Mouse (Mus musculus) gastrocnemius, postnatal 4 days (tissue): ENCODE measurements at regions not wholly inside any gene's neighbourhood (a gene's known extent, or its start where the extent isn't known, plus 50 kb on each side); places are given as distances from the start of the nearest gene placed in this dataset.

Experiments used
- DNase-seq, 2 experiments: peaks; one replicate each; pipeline ENCODE4 v3.0.0; 2021 to 2022; ENCODE audit warnings: low spot score in 2 of 2, mixed read lengths in 2 of 2

- DNase-seq, result no peak
Observed at GRCm38 (mm10) chr16:31597965-31598364, 65.3 kb upstream of the Dlg1 start.

GRCm38 (mm10) chr16:31598409-31598988 lies 64.7 kb upstream of the Dlg1 start:
- DNase-seq, result peak in 1 of 2 experiments; percentile 42

- no peak for DNase-seq
Observed at GRCm38 (mm10) chr16:31598989-31599421, 64.2 kb upstream of the Dlg1 start.

GRCm38 (mm10) chr16:31601278-31601677 lies 62.0 kb upstream of the Dlg1 start:
- DNase-seq, result no peak

- no peak for DNase-seq
Observed at GRCm38 (mm10) chr16:31603185-31603584, 60.1 kb upstream of the Dlg1 start.

- peak; percentile 36 to 74 for DNase-seq
Observed at GRCm38 (mm10) chr16:31606389-31607177, 56.7 kb upstream of the Dlg1 start.

GRCm38 (mm10) chr16:31608964-31609363 lies 54.3 kb upstream of the Dlg1 start:
- DNase-seq, result peak in 1 of 2 experiments; percentile 53

GRCm38 (mm10) chr16:31609394-31610172 lies 53.7 kb upstream of the Dlg1 start:
- no peak for DNase-seq
